8 mouse cellular contexts compared by ENCODE assay signal in the genomic region with DNA sequence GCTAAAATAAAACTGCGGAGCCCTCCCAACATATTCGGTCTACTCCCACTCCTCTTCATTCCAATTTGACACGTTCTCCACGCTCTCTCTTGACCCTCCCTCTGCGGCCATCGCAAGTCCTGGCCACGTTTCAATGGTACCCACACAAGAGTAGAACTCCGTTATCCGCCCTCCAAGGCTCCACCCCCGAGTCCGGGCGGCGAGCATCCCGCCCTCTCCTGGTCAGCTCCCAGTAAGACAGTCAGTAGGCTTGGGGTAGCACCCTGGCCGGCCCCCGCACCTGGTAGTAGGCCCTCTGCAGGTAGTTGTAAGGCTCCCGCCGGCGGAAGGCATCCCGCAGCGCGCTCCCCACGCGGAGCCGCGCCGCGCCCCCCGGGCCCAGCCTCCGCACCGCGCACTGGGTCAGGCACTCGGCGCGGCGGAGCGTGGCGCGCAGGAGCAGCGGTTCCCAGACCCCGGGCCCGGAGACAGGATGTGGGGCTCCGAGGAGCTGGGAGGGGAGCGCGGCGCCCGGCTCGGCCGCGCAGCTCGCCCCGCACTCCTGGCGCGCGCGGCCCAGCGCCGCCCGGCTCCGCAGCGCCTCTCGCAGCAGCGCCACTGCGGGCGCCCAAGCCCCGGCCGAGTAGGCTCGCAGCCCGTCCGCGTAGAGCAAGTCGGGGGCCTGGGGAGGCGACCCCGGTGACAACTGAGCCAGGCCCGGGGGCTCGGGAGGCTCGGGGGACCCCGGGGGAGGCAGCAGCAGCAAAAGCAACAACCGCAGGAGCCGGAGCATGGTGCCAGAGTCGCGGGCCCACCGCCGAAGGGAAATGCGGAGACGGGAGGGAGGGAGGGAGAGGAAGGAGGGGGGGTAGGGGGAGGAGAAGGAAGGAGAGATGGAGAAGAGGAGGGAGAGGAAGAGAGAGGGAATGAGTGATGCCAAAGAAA. TPM values are rescaled to one million over a fixed set of nuclear protein-coding genes. Genes with fewer than 3 reads are reported as not detected.
A peak's percentile ranks its signal among the peaks of the same experiment; 100 is the strongest.
DNase-seq lines count a peak whose midpoint lies in the region; ATAC-seq lines count a peak whose summit lies in the region.

Gene P3h3, minus strand, starts transcription at position 837 of the 924 bp plus-strand sequence.

- H3K27ac ChIP-seq in hindbrain, embryonic 11.5 days (ENCODE audit: low read depth, low read length): peak within 1 kb of the TSS; percentile 94

- peak within 1 kb of the TSS; percentile 95 for H3K4me2 ChIP-seq in hindbrain, embryonic 11.5 days (replicated peaks; ENCODE audit: low read depth, low read length)

- peak; percentile 89 for DNase-seq in MN1 (ENCODE audit: low spot score)
- peak; percentile 93 for DNase-seq in cerebellum, adult 8-10 months
- DNase-seq in frontal cortex, postnatal 10 days (ENCODE audit: low spot score in 2 of 2): peak; percentile 87 to 88
- DNase-seq in hindbrain, embryonic 11.5 days (ENCODE audit: low spot score): peak; percentile 90
- peak; percentile 74 to 78 for DNase-seq in layer of hippocampus, postnatal 25 days (ENCODE audit: extremely low spot score in 1 of 2, low spot score in 1 of 2)
- peak; percentile 79 for DNase-seq in lung, postnatal 14 days
- DNase-seq in ovary, postnatal 36 days (ENCODE audit: low spot score): peak; percentile 81
- DNase-seq in thymus, postnatal 14 days: peak; percentile 87

- WGBS in hindbrain, embryonic 11.5 days: under 1% methylated on average over 74 of the region's 86 CpGs

- H3K27me3 ChIP-seq in hindbrain, embryonic 11.5 days (ENCODE audit: control insufficient read depth, insufficient read depth, low read length): no peaks in the 10 kb centered on the region

- peak within 1 kb of the TSS; percentile 97 for H3K9ac ChIP-seq in hindbrain, embryonic 11.5 days (ENCODE audit: low read depth, low read length)

- H3K9me3 ChIP-seq in hindbrain, embryonic 11.5 days (ENCODE audit: control insufficient read depth, low read length): no peaks in the 10 kb centered on the region

- ATAC-seq in hindbrain, embryonic 11.5 days (ENCODE audit: low FRiP score): peak; percentile 88

- peak within 1 kb of the TSS; percentile 73 for H3K4me3 ChIP-seq in hindbrain, embryonic 11.5 days (ENCODE audit: low read depth, low read length)

- H3K36me3 ChIP-seq in hindbrain, embryonic 11.5 days (ENCODE audit: control insufficient read depth, insufficient read depth, low read length): no peaks in the 10 kb centered on the region

- peaks cover 11% of the 10 kb centered on the region for H3K4me1 ChIP-seq in hindbrain, embryonic 11.5 days (replicated peaks; ENCODE audit: control insufficient read depth, insufficient read depth, low read length)

RNA-seq across cellular contexts. Expression of gene P3h3, which starts in this region (rescaled TPM):
- polyA plus RNA-seq in hindbrain, embryonic 11.5 days (2014; fragmentation: Nextera tagmentation; extraction: Ambion mirVana): 12.1 and 14.7 TPM in 2 replicates
- 10 to 100 TPM; 18.5 to 30.1 TPM for total RNA-seq in layer of hippocampus, postnatal 25 days (2021)

Comparison
In these comparisons a context has a peak if more than half of its experiments do, and no peak if none do; other contexts are left out.
1. Peak in every context shown above with its lines: DNase-seq, ATAC-seq, H3K4me3 ChIP-seq and H3K27ac ChIP-seq.